Mouse (Mus musculus): ENCODE measurements around the gene Gpr50.

GRCm38 (mm10) chrX:71663374-71663773, at the start of gene Gpr50:
- TF ChIP-seq HCFC1 (IDR thresholded peaks at IDR 0.05; ENCODE audit: low read depth, low read length) (no peak), NELFE (IDR thresholded peaks at IDR 0.05; ENCODE audit: low read depth, low read length) (no peak), CTCF (IDR thresholded peaks at IDR 0.05 in 2 of 3, conservative IDR thresholded peaks at IDR 0.05 in 1 of 3; ENCODE audit: control insufficient read depth in 1 of 3, insufficient read depth in 1 of 3, low read depth in 2 of 3, low read length in 3 of 3, poor library complexity in 1 of 3, severe bottlenecking in 1 of 3) (no peak), CHD2 (IDR thresholded peaks at IDR 0.05; ENCODE audit: low read length) (no peak), TCF12 (IDR thresholded peaks at IDR 0.05; ENCODE audit: low read depth, low read length) (no peak), MXI1 (IDR thresholded peaks at IDR 0.05; ENCODE audit: low read depth, low read length) (no peak), MAX (IDR thresholded peaks at IDR 0.05; ENCODE audit: low read length) (no peak)

Data from MEL (cell line).